Mouse (Mus musculus): ENCODE measurements around the gene H2-M10.4.
A peak's percentile ranks its signal among the peaks of the same experiment; 100 is the strongest.
"Not testable (repeated sequence)": the region's sequence is repeated elsewhere in the genome, so short reads cannot be mapped to it uniquely, and the experiment has no call there.

Gene H2-M10.4

GRCm38 (mm10) chr17:36462234-36462633, at the start of gene H2-M10.4:
H2-M10.4 (minus strand) TSS chr17:36462334.
- no peak for DNase-seq (ENCODE audit: low read depth, low spot score)

- DNase-seq (ENCODE audit: low read depth, low spot score), result no peak
Observed at GRCm38 (mm10) chr17:36503910-36504309, 41.8 kb upstream of the H2-M10.4 start.

GRCm38 (mm10) chr17:36500435-36500834, 38.3 kb upstream of the H2-M10.4 start:
- DNase-seq (ENCODE audit: low read depth, low spot score), result no peak

GRCm38 (mm10) chr17:36488181-36488580, 26.0 kb upstream of the H2-M10.4 start:
- not testable (repeated sequence) for DNase-seq (ENCODE audit: low read depth, low spot score)

- DNase-seq (ENCODE audit: low read depth, low spot score), result no peak
Observed at GRCm38 (mm10) chr17:36486687-36487230, 24.6 kb upstream of the H2-M10.4 start.

GRCm38 (mm10) chr17:36483865-36484264, 21.7 kb upstream of the H2-M10.4 start:
- no peak for DNase-seq (ENCODE audit: low read depth, low spot score)

GRCm38 (mm10) chr17:36456260-36456659, 5.9 kb downstream of the H2-M10.4 start:
- no peak for DNase-seq (ENCODE audit: low read depth, low spot score)

GRCm38 (mm10) chr17:36431411-36431810, 30.7 kb downstream of the H2-M10.4 start:
- no peak for DNase-seq (ENCODE audit: low read depth, low spot score)

GRCm38 (mm10) chr17:36418091-36418754, 43.9 kb downstream of the H2-M10.4 start:
- DNase-seq (ENCODE audit: low read depth, low spot score), result peak; percentile 38

- no peak for DNase-seq (ENCODE audit: low read depth, low spot score)
Observed at GRCm38 (mm10) chr17:36417416-36417815, 44.7 kb downstream of the H2-M10.4 start.

GRCm38 (mm10) chr17:36415407-36415806, 46.7 kb downstream of the H2-M10.4 start:
- DNase-seq (ENCODE audit: low read depth, low spot score), result no peak

- DNase-seq (ENCODE audit: low read depth, low spot score), result no peak
Observed at GRCm38 (mm10) chr17:36414361-36414760, 47.8 kb downstream of the H2-M10.4 start.
